Mouse (Mus musculus): ENCODE results near the gene Mybbp1a.
A peak's percentile ranks its signal among the peaks of the same experiment; 100 is the strongest.

Mybbp1a gene

GRCm38 (mm10) chr11:72440965-72441664 lies at the start of gene Mybbp1a:
Gene Mybbp1a, plus strand, starts transcription at chr11:72441355.
- DNase-seq = peak; percentile 96 to 97

GRCm38 (mm10) chr11:72393243-72393642 lies 47.9 kb upstream of the Mybbp1a start:
- no peak for DNase-seq

GRCm38 (mm10) chr11:72393669-72394068 lies 47.5 kb upstream of the Mybbp1a start:
- no peak for DNase-seq

- no peak for DNase-seq
These were observed 46.5 kb upstream of the Mybbp1a start for GRCm38 (mm10) chr11:72394694-72395093.

GRCm38 (mm10) chr11:72395652-72396051 lies 45.5 kb upstream of the Mybbp1a start:
- DNase-seq = no peak

GRCm38 (mm10) chr11:72396621-72397020 lies 44.5 kb upstream of the Mybbp1a start:
- DNase-seq = no peak

- no peak for DNase-seq
These were observed 44.1 kb upstream of the Mybbp1a start for GRCm38 (mm10) chr11:72397072-72397471.

GRCm38 (mm10) chr11:72397811-72398525 lies 43.2 kb upstream of the Mybbp1a start:
- DNase-seq = no peak

- DNase-seq = no peak
These were observed 40.1 kb upstream of the Mybbp1a start for GRCm38 (mm10) chr11:72401068-72401467.

- no peak for DNase-seq
These were observed 39.1 kb upstream of the Mybbp1a start for GRCm38 (mm10) chr11:72402017-72402416.

- DNase-seq = no peak
These were observed 38.2 kb upstream of the Mybbp1a start for GRCm38 (mm10) chr11:72402969-72403368.

- DNase-seq = no peak
These were observed 35.6 kb upstream of the Mybbp1a start for GRCm38 (mm10) chr11:72405532-72405931.

- no peak for DNase-seq
These were observed 35.0 kb upstream of the Mybbp1a start for GRCm38 (mm10) chr11:72406079-72406675.

GRCm38 (mm10) chr11:72407081-72407480 lies 34.1 kb upstream of the Mybbp1a start:
- no peak for DNase-seq

GRCm38 (mm10) chr11:72407574-72407973 lies 33.6 kb upstream of the Mybbp1a start:
- DNase-seq = no peak

- no peak for DNase-seq
These were observed 32.5 kb upstream of the Mybbp1a start for GRCm38 (mm10) chr11:72408451-72409170.

GRCm38 (mm10) chr11:72409649-72410385 lies 31.3 kb upstream of the Mybbp1a start:
- no peak for DNase-seq

GRCm38 (mm10) chr11:72410521-72411092 lies 30.5 kb upstream of the Mybbp1a start:
- no peak for DNase-seq

GRCm38 (mm10) chr11:72411093-72411921 lies 29.8 kb upstream of the Mybbp1a start, which contains the start of gene Smtnl2:
Gene Smtnl2, minus strand, starts transcription at chr11:72411713.
- DNase-seq = peak; percentile 15 to 23

- no peak for DNase-seq
These were observed 29.2 kb upstream of the Mybbp1a start for GRCm38 (mm10) chr11:72411945-72412344.

GRCm38 (mm10) chr11:72413016-72413415 lies 28.1 kb upstream of the Mybbp1a start:
- no peak for DNase-seq

Data from thymus, adult 18-20 months (tissue).